In genomic region chr11:69912716-69913530, GRCm38 (mm10) we compare ENCODE assay signal across 8 mouse cellular contexts. TPM values are rescaled to one million over a fixed set of nuclear protein-coding genes. Genes with fewer than 3 reads are reported as not detected.
A peak's percentile ranks its signal among the peaks of the same experiment; 100 is the strongest.
DNase-seq lines count a peak whose midpoint lies in the region; ATAC-seq and TF ChIP-seq lines count a peak whose summit lies in the region.

No protein-coding gene starts in this region.

- peak overlapping the region; percentile 95 for H3K4me2 ChIP-seq in heart, embryonic 14.5 days (ENCODE audit: low read length)
- peak overlapping the region; percentile 87 for H3K4me2 ChIP-seq in intestine, embryonic 14.5 days (ENCODE audit: low read length)
- H3K4me2 ChIP-seq in midbrain, embryonic 11.5 days = peak overlapping the region; percentile 74

- no peaks in the 10 kb centered on the region for H3K27me3 ChIP-seq in heart, embryonic 14.5 days (ENCODE audit: control insufficient read depth, insufficient read depth, low read length)
- no peaks in the 10 kb centered on the region for H3K27me3 ChIP-seq in intestine, embryonic 14.5 days (replicated peaks; ENCODE audit: control insufficient read depth, insufficient read depth, low read length)
- H3K27me3 ChIP-seq in midbrain, embryonic 11.5 days (ENCODE audit: control insufficient read depth, insufficient read depth, low read length) = no peaks in the 10 kb centered on the region

- H3K9ac ChIP-seq in heart, embryonic 14.5 days (ENCODE audit: low read length) = peak overlapping the region; percentile 87
- no peak overlapping the region; the same call in 1 of the 2 replicates for H3K9ac ChIP-seq in intestine, embryonic 14.5 days (ENCODE audit: low read length)
- peak overlapping the region; percentile 89; the same call in 1 of the 2 replicates for H3K9ac ChIP-seq in midbrain, embryonic 11.5 days (ENCODE audit: low read length)

- TF ChIP-seq CTCF in bone marrow, adult 2 months (IDR thresholded peaks at IDR 0.05; ENCODE audit: control insufficient read depth, insufficient read depth, low read length) = no peak

- H3K4me1 ChIP-seq in heart, embryonic 14.5 days (ENCODE audit: control insufficient read depth in 2 of 2, insufficient read depth in 2 of 2, low read length in 2 of 2) = peaks cover 13 to 20% of the 10 kb centered on the region in 2 experiments
- peaks cover 3% of the 10 kb centered on the region for H3K4me1 ChIP-seq in bone marrow, adult 2 months (ENCODE audit: control insufficient read depth, insufficient read depth, low read length)
- H3K4me1 ChIP-seq in intestine, embryonic 14.5 days (replicated peaks; ENCODE audit: control insufficient read depth, insufficient read depth, low read length) = peaks cover 8% of the 10 kb centered on the region
- peaks cover 21% of the 10 kb centered on the region for H3K4me1 ChIP-seq in midbrain, embryonic 11.5 days (ENCODE audit: control insufficient read depth, insufficient read depth, low read length)

- H3K9me3 ChIP-seq in heart, embryonic 14.5 days (ENCODE audit: control insufficient read depth, low read length) = no peaks in the 10 kb centered on the region
- H3K9me3 ChIP-seq in intestine, embryonic 14.5 days (ENCODE audit: control insufficient read depth, low read length) = no peaks in the 10 kb centered on the region
- H3K9me3 ChIP-seq in midbrain, embryonic 11.5 days (ENCODE audit: control insufficient read depth, low read length) = no peaks in the 10 kb centered on the region

- DNase-seq in heart, adult 9 months (ENCODE audit: low spot score in 2 of 2) = no peak
- DNase-seq in intestine, embryonic 14.5 days (ENCODE audit: low spot score) = no peak
- DNase-seq in midbrain, embryonic 11.5 days (ENCODE audit: low spot score, missing footprints) = peak; percentile 75
- DNase-seq in natural killer cell, adult 2 months (ENCODE audit: low spot score in 2 of 2) = no peak
- DNase-seq in thymus, postnatal 14 days = no peak
- DNase-seq in layer of hippocampus, adult 9-11 months = no peak

- TF ChIP-seq POLR2A in bone marrow, adult 2 months (IDR thresholded peaks at IDR 0.05; ENCODE audit: borderline replicate concordance, control insufficient read depth, low read depth, low read length) = no peak

- peak overlapping the region; percentile 82 to 89 for H3K4me3 ChIP-seq in heart, embryonic 14.5 days (ENCODE audit: control insufficient read depth in 1 of 2, insufficient read depth in 1 of 2, low read depth in 1 of 2, low read length in 2 of 2)
- peak overlapping the region; percentile 92 for H3K4me3 ChIP-seq in bone marrow, adult 2 months (replicated peaks; ENCODE audit: control insufficient read depth, low read depth, low read length)
- H3K4me3 ChIP-seq in intestine, embryonic 14.5 days (ENCODE audit: low read depth, low read length) = peak overlapping the region; percentile 85
- H3K4me3 ChIP-seq in midbrain, embryonic 11.5 days (ENCODE audit: low read depth, low read length) = peak overlapping the region; percentile 72; the same call in 1 of the 2 replicates

- 0 out of 4 replicates have a peak overlapping the region, but pooled peaks of 1 of the 2 experiments have one; percentile 88 for H3K27ac ChIP-seq in heart, embryonic 14.5 days (replicated peaks in 1 of 2; ENCODE audit: control insufficient read depth in 1 of 2, insufficient read depth in 1 of 2, low read depth in 2 of 2, low read length in 2 of 2)
- 0 out of 2 replicates have a peak overlapping the region, but pooled peaks have one; percentile 0 for H3K27ac ChIP-seq in bone marrow, adult 2 months (ENCODE audit: control insufficient read depth, insufficient read depth, low read depth, low read length, poor library complexity)
- H3K27ac ChIP-seq in intestine, embryonic 14.5 days (ENCODE audit: low read depth) = no peak overlapping the region
- no peak overlapping the region; the same call in 1 of the 2 replicates for H3K27ac ChIP-seq in midbrain, embryonic 11.5 days (ENCODE audit: low read depth, low read length)

- H3K36me3 ChIP-seq in heart, embryonic 14.5 days (ENCODE audit: control insufficient read depth, insufficient read depth, low read length) = peaks cover 88% of the 10 kb centered on the region
- peaks cover 88% of the 10 kb centered on the region for H3K36me3 ChIP-seq in intestine, embryonic 14.5 days (ENCODE audit: control insufficient read depth, insufficient read depth, low read length)
- peaks cover 56% of the 10 kb centered on the region for H3K36me3 ChIP-seq in midbrain, embryonic 11.5 days (ENCODE audit: control insufficient read depth, insufficient read depth, low read length)

- WGBS in heart, embryonic 14.5 days = 76% methylated on average over 15 of the region's 15 CpGs
- WGBS in bone marrow, adult 2 months = 77% methylated on average over 15 of the region's 15 CpGs
- 79% methylated on average over 15 of the region's 15 CpGs for WGBS in intestine, embryonic 14.5 days
- 73% methylated on average over 15 of the region's 15 CpGs for WGBS in midbrain, embryonic 11.5 days

- no peak for ATAC-seq in heart, embryonic 14.5 days (ENCODE audit: insufficient number of reproducible peaks, insufficient read depth, low FRiP score, low read depth)
- ATAC-seq in intestine, embryonic 14.5 days (replicated peaks; ENCODE audit: low FRiP score, low TSS enrichment, low read depth) = no peak
- ATAC-seq in midbrain, embryonic 11.5 days (ENCODE audit: low FRiP score) = peak; percentile 8; the same call in 1 of the 2 replicates

RNA-seq across cellular contexts. Expression of gene Gps2, which starts 0.8 kb away (rescaled TPM):
- polyA plus RNA-seq in heart, embryonic 14.5 days (2014; fragmentation: Nextera tagmentation; extraction: Ambion mirVana) = 45.2 and 46.8 TPM in 2 replicates
- polyA plus RNA-seq in bone marrow, adult 2 months (2011; ENCODE audit: insufficient read depth, insufficient read length, low replicate concordance, missing spikeins) = 120 and 203 TPM in 2 replicates
- 71.2 and 72.3 TPM in 2 replicates for polyA plus RNA-seq in intestine, embryonic 14.5 days (2014; fragmentation: Nextera tagmentation; extraction: Ambion mirVana)
- 92.2 and 95.8 TPM in 2 replicates for polyA plus RNA-seq in midbrain, embryonic 11.5 days (2014; fragmentation: Nextera tagmentation; extraction: Ambion mirVana)

RNA-seq across cellular contexts. Expression of gene Eif5a, which starts 8.8 kb away (rescaled TPM):
- 1,047 and 1,081 TPM in 2 replicates for polyA plus RNA-seq in heart, embryonic 14.5 days (2014; fragmentation: Nextera tagmentation; extraction: Ambion mirVana)
- polyA plus RNA-seq in bone marrow, adult 2 months (2011; ENCODE audit: insufficient read depth, insufficient read length, low replicate concordance, missing spikeins) = 378 and 387 TPM in 2 replicates
- polyA plus RNA-seq in intestine, embryonic 14.5 days (2014; fragmentation: Nextera tagmentation; extraction: Ambion mirVana) = 1,854 and 1,877 TPM in 2 replicates
- 1,778 and 1,800 TPM in 2 replicates for polyA plus RNA-seq in midbrain, embryonic 11.5 days (2014; fragmentation: Nextera tagmentation; extraction: Ambion mirVana)

RNA-seq across cellular contexts. Expression of gene Neurl4, which starts 12.1 kb away (rescaled TPM):
- 7.5 and 11.1 TPM in 2 replicates for polyA plus RNA-seq in heart, embryonic 14.5 days (2014; fragmentation: Nextera tagmentation; extraction: Ambion mirVana)
- polyA plus RNA-seq in bone marrow, adult 2 months (2011; ENCODE audit: insufficient read depth, insufficient read length, low replicate concordance, missing spikeins) = 25.7 and 38.2 TPM in 2 replicates
- polyA plus RNA-seq in intestine, embryonic 14.5 days (2014; fragmentation: Nextera tagmentation; extraction: Ambion mirVana) = 13.3 and 14.5 TPM in 2 replicates
- 15.6 and 16.3 TPM in 2 replicates for polyA plus RNA-seq in midbrain, embryonic 11.5 days (2014; fragmentation: Nextera tagmentation; extraction: Ambion mirVana)

RNA-seq across cellular contexts. Expression of gene 2810408A11Rik, which starts 12.1 kb away (rescaled TPM):
- 4.5 and 5.1 TPM in 2 replicates for polyA plus RNA-seq in heart, embryonic 14.5 days (2014; fragmentation: Nextera tagmentation; extraction: Ambion mirVana)
- polyA plus RNA-seq in bone marrow, adult 2 months (2011; ENCODE audit: insufficient read depth, insufficient read length, low replicate concordance, missing spikeins) = 2.7 and 5.6 TPM in 2 replicates
- 8.8 and 10.7 TPM in 2 replicates for polyA plus RNA-seq in intestine, embryonic 14.5 days (2014; fragmentation: Nextera tagmentation; extraction: Ambion mirVana)
- 15.3 and 17.8 TPM in 2 replicates for polyA plus RNA-seq in midbrain, embryonic 11.5 days (2014; fragmentation: Nextera tagmentation; extraction: Ambion mirVana)

RNA-seq across cellular contexts. Expression of gene Acap1, which starts 17.6 kb away (rescaled TPM):
- polyA plus RNA-seq in heart, embryonic 14.5 days (2014; fragmentation: Nextera tagmentation; extraction: Ambion mirVana) = 3.6 and 3.8 TPM in 2 replicates
- 63.5 and 179 TPM in 2 replicates for polyA plus RNA-seq in bone marrow, adult 2 months (2011; ENCODE audit: insufficient read depth, insufficient read length, low replicate concordance, missing spikeins)
- polyA plus RNA-seq in intestine, embryonic 14.5 days (2014; fragmentation: Nextera tagmentation; extraction: Ambion mirVana) = 8.1 and 9.3 TPM in 2 replicates
- 0.36 and 0.59 TPM in 2 replicates for polyA plus RNA-seq in midbrain, embryonic 11.5 days (2014; fragmentation: Nextera tagmentation; extraction: Ambion mirVana)
